Mouse (Mus musculus): ENCODE results near the gene Cyp2b9.
"Not testable (repeated sequence)": the region's sequence is repeated elsewhere in the genome, so short reads cannot be mapped to it uniquely, and the experiment has no call there.

DNA sequence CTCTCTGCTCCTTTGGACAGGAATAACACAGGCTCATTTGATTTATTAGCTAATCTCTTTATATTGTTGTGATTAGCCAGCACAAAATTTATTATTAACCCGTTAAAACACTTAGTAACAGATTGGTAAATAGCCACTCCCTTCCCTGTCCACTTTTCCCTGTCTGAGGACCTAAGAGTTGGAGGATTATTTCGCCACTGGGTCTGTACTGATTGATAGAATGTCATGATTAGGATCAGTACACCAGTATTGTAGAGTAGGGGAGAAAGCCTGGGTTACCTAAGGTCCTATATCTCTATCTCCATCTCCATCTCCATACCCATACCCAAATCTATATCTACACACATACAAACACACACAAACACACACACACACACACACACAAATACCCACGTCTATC lies 29.6 kb upstream of the Cyp2b9 start:
- TF ChIP-seq CTCF (IDR thresholded peaks at IDR 0.05; ENCODE audit: borderline replicate concordance, insufficient read depth, low read length); POLR2A (IDR thresholded peaks at IDR 0.05; ENCODE audit: low read depth, low read length): not testable (repeated sequence)
